ENCODE assay signal across 10 mouse cellular contexts in the genomic region with DNA sequence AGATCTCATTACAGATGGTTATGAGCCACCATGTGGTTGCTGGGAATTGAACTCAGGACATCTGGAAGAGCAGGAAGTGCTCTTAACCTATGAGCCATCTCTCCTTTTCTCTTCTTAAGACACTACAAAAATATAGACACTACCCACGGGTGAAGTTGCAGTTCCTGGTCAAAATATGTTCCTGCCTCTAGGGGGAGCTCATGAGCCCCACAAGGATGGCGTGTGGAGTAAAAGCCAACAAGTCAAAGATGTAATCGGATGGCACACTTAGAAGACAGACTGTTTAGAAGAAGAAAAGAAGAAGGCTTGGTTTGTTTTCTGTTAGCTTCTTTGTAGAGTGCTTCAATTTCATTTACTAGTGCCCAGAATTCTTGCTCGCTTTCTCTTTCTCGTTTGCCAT.
DNase-seq lines count a peak whose midpoint lies in the region; ATAC-seq and TF ChIP-seq lines count a peak whose summit lies in the region.
"Had no signal": no experiment of that assay in that cellular context is flagged by ENCODE, and none has a peak within 500 bp of the region (broad histone marks: within the 10 kb centered on the region; RNA-seq: fewer than 3 reads in every experiment).

No protein-coding gene starts in this region.

- no peaks in the 10 kb centered on the region for H3K27me3 ChIP-seq in G1E (ENCODE audit: insufficient read depth, low read length)
- no peaks in the 10 kb centered on the region for H3K27me3 ChIP-seq in forebrain, embryonic 15.5 days
- H3K27me3 ChIP-seq: embryonic facial prominence, embryonic 15.5 days; liver, embryonic 13.5 days had no signal

- peak; percentile 12; the same call in 1 of the 2 replicates for ATAC-seq in G1E (ENCODE audit: extremely low read depth, insufficient number of reproducible peaks, low FRiP score, poor library complexity, severe bottlenecking)
- ATAC-seq in forebrain, embryonic 15.5 days (replicated peaks), result peak; percentile 48; the same call in 1 of the 2 replicates

- no peak overlapping the region for H3K27ac ChIP-seq in forebrain, embryonic 15.5 days (replicated peaks)
- H3K27ac ChIP-seq: embryonic facial prominence, embryonic 15.5 days; liver, embryonic 13.5 days had no signal

- WGBS in forebrain, embryonic 15.5 days, result 40% methylated on average over 5 of the region's 5 CpGs

- no peak for TF ChIP-seq CTCF in G1E (IDR thresholded peaks at IDR 0.05; ENCODE audit: low read depth, low read length)

- H3K4me2 ChIP-seq in forebrain, embryonic 15.5 days (replicated peaks), result no peak overlapping the region
- H3K4me2 ChIP-seq: embryonic facial prominence, embryonic 15.5 days; liver, embryonic 13.5 days had no signal

- H3K36me3 ChIP-seq in G1E (replicated peaks), result no peaks in the 10 kb centered on the region
- H3K36me3 ChIP-seq in forebrain, embryonic 15.5 days, result no peaks in the 10 kb centered on the region
- H3K36me3 ChIP-seq: embryonic facial prominence, embryonic 15.5 days; liver, embryonic 13.5 days had no signal

- DNase-seq in kidney, adult 18-20 months, result peak; percentile 21
- DNase-seq in kidney, adult 11 months, result no peak
- DNase-seq in G1E (ENCODE audit: low spot score), result no peak
- DNase-seq in adrenal gland, postnatal 36 days, result peak; percentile 41 to 63
- DNase-seq in left cerebral cortex, adult 11 months (ENCODE audit: low spot score), result peak; percentile 2
- DNase-seq in retina, postnatal 7 days (ENCODE audit: low read depth, low spot score), result peak; percentile 6
- no peak for DNase-seq in ovary, adult 18-20 months (ENCODE audit: low spot score)
- DNase-seq: liver, embryonic 13.5 days had no signal

- no peak overlapping the region for H3K4me3 ChIP-seq in G1E (ENCODE audit: low read depth, low read length)
- no peak overlapping the region for H3K4me3 ChIP-seq in forebrain, embryonic 15.5 days
- H3K4me3 ChIP-seq: embryonic facial prominence, embryonic 15.5 days; liver, embryonic 13.5 days had no signal

- peaks cover 14% of the 10 kb centered on the region for H3K9me3 ChIP-seq in G1E (replicated peaks)
- no peaks in the 10 kb centered on the region for H3K9me3 ChIP-seq in forebrain, embryonic 15.5 days
- H3K9me3 ChIP-seq: embryonic facial prominence, embryonic 15.5 days; liver, embryonic 13.5 days had no signal

- H3K9ac ChIP-seq in forebrain, embryonic 15.5 days (replicated peaks), result no peak overlapping the region
- H3K9ac ChIP-seq: embryonic facial prominence, embryonic 15.5 days; liver, embryonic 13.5 days had no signal

- no peaks in the 10 kb centered on the region for H3K4me1 ChIP-seq in G1E (ENCODE audit: insufficient read depth, low read depth, low read length)
- H3K4me1 ChIP-seq in forebrain, embryonic 15.5 days, result no peaks in the 10 kb centered on the region
- H3K4me1 ChIP-seq: embryonic facial prominence, embryonic 15.5 days; liver, embryonic 13.5 days had no signal

Comparison
In these comparisons a context has a peak if more than half of its experiments do, and no peak if none do; other contexts are left out.
1. DNase-seq: peak in kidney, adult 18-20 months (single experiment), adrenal gland, postnatal 36 days (2 of 2), left cerebral cortex, adult 11 months (single experiment) and retina, postnatal 7 days (single experiment); none in kidney, adult 11 months (single experiment), G1E (single experiment) and ovary, adult 18-20 months (single experiment).